Mouse (Mus musculus): ENCODE measurements around the gene Oxt.

DNA sequence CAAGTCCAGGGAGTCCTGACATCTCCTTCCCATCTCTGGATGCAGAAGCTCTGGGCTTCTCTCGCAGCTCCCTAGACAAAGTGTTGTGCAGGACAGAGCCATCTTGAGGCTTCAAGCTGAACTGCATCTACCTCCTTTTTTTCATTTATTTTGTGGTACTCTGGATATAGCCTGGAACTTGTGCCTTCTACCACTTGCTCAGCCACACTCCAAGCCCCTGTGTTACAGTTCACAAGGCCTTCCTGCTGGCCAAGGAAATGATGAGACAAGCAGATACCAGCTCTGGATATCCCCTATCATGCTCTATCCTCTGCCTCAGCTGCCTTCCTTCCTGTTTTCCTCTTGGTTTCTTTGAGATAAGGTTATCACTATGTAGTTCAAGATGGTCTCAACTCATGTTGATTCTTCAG lies 21.6 kb downstream of the Oxt start:
- no peak for TF ChIP-seq CTCF (IDR thresholded peaks at IDR 0.05; ENCODE audit: borderline replicate concordance, insufficient read depth, low read length)
- no peak for TF ChIP-seq POLR2A (IDR thresholded peaks at IDR 0.05; ENCODE audit: low read depth, low read length)
